Mouse (Mus musculus): ENCODE data around the gene E2f8.

The E2f8 gene

GRCm38 (mm10) chr7:48893093-48893492, 11.7 kb upstream of the E2f8 start:
- no peak for DNase-seq (ENCODE audit: low read depth in 1 of 2, low spot score in 2 of 2)

- no peak for DNase-seq (ENCODE audit: low read depth in 1 of 2, low spot score in 2 of 2)
Observed at GRCm38 (mm10) chr7:48891029-48891428, 9.6 kb upstream of the E2f8 start.

GRCm38 (mm10) chr7:48888751-48889150, 7.4 kb upstream of the E2f8 start:
- DNase-seq (ENCODE audit: low read depth in 1 of 2, low spot score in 2 of 2): no peak

GRCm38 (mm10) chr7:48887973-48888372, 6.6 kb upstream of the E2f8 start:
- no peak for DNase-seq (ENCODE audit: low read depth in 1 of 2, low spot score in 2 of 2)

GRCm38 (mm10) chr7:48884266-48884611, 2.8 kb upstream of the E2f8 start:
- DNase-seq (ENCODE audit: low read depth in 1 of 2, low spot score in 2 of 2): no peak

GRCm38 (mm10) chr7:48883525-48884265, 2.3 kb upstream of the E2f8 start:
- no peak for DNase-seq (ENCODE audit: low read depth in 1 of 2, low spot score in 2 of 2)

- peak; percentile 67 to 69 for DNase-seq (ENCODE audit: low read depth in 1 of 2, low spot score in 2 of 2)
Observed at GRCm38 (mm10) chr7:48881971-48882609, 694 bp upstream of the E2f8 start.

- peak; percentile 92 to 97 for DNase-seq (ENCODE audit: low read depth in 1 of 2, low spot score in 2 of 2)
Observed at GRCm38 (mm10) chr7:48880591-48881481, 560 bp downstream of the E2f8 start.

- no peak for DNase-seq (ENCODE audit: low read depth in 1 of 2, low spot score in 2 of 2)
Observed at GRCm38 (mm10) chr7:48879574-48879973, 1.8 kb downstream of the E2f8 start.

- DNase-seq (ENCODE audit: low read depth in 1 of 2, low spot score in 2 of 2): no peak
Observed at GRCm38 (mm10) chr7:48877786-48878390, 3.5 kb downstream of the E2f8 start.

- peak in 1 of 2 experiments; percentile 26 for DNase-seq (ENCODE audit: low read depth in 1 of 2, low spot score in 2 of 2)
Observed at GRCm38 (mm10) chr7:48876526-48876925, 4.9 kb downstream of the E2f8 start.

GRCm38 (mm10) chr7:48875096-48875495, 6.3 kb downstream of the E2f8 start:
- no peak for DNase-seq (ENCODE audit: low read depth in 1 of 2, low spot score in 2 of 2)

- no peak for DNase-seq (ENCODE audit: low read depth in 1 of 2, low spot score in 2 of 2)
Observed at GRCm38 (mm10) chr7:48871292-48871691, 10.1 kb downstream of the E2f8 start.

- no peak for DNase-seq (ENCODE audit: low read depth in 1 of 2, low spot score in 2 of 2)
Observed at GRCm38 (mm10) chr7:48870579-48871180, 10.7 kb downstream of the E2f8 start.

GRCm38 (mm10) chr7:48870144-48870543, 11.3 kb downstream of the E2f8 start:
- no peak for DNase-seq (ENCODE audit: low read depth in 1 of 2, low spot score in 2 of 2)

- DNase-seq (ENCODE audit: low read depth in 1 of 2, low spot score in 2 of 2): no peak
Observed at GRCm38 (mm10) chr7:48867576-48867975, 13.8 kb downstream of the E2f8 start.

GRCm38 (mm10) chr7:48864671-48865458, 16.5 kb downstream of the E2f8 start:
- DNase-seq (ENCODE audit: low read depth in 1 of 2, low spot score in 2 of 2): no peak

- DNase-seq (ENCODE audit: low read depth in 1 of 2, low spot score in 2 of 2): no peak
Observed at GRCm38 (mm10) chr7:48864199-48864598, 17.2 kb downstream of the E2f8 start.

GRCm38 (mm10) chr7:48861796-48862195, 19.6 kb downstream of the E2f8 start:
- no peak for DNase-seq (ENCODE audit: low read depth in 1 of 2, low spot score in 2 of 2)

- DNase-seq (ENCODE audit: low read depth in 1 of 2, low spot score in 2 of 2): no peak
Observed at GRCm38 (mm10) chr7:48860948-48861347, 20.4 kb downstream of the E2f8 start.
